Mouse (Mus musculus) small intestine, adult 10 weeks (tissue): ENCODE data around the gene Bmpr1b. TPM values are rescaled to one million over a fixed set of nuclear protein-coding genes. Genes with fewer than 3 reads are reported as not detected.

Experiments
- polyA plus RNA-seq: library from polyadenylated mRNA; stranded (reverse); fragments of 350-450 nt; fragmentation: Illumina TruSeq; extraction: RNeasy Lipid Tissue Mini Kit (QIAGEN cat#74804); gene quantifications from one replicate; pipeline ENCODE4 v1.2.3, GENCODE M21; 2014; ENCODE audit warnings: low replicate concordance

Gene Bmpr1b
- polyA plus RNA-seq, result 0.41 TPM

DNA sequence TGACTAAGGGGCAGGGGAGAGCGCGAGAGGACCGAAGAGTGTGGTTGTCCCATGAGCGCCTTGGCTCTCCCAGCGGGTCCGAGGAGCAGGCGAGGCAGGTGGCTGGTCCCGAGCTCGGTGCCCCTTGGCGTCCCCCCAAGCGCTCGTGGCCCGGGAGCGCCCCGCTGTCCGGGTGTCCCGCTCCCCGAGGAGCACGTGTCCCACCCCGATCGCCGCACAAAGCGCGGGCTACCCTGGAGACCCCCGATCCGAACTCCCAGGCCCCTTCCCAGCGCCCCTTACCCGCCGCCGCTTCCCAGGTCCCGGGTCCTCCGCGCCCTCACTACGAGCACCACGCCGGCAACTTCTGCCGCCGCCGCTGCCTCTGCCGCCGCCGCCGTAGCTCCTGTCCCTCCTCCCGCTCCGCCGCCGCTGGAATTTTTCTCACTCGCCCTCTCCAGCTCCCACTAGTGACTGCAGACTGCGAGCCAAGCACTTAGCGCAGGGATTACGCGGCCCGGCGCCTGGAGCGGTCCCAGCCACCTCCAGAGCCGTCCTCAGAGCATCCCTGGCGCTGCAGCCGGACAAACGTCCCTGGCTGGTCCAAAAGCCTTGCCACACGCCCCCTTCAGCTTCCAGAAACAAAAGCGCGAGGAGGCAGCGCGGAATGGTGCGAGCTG, at the start of gene Bmpr1b:
Gene Bmpr1b (minus strand): TSS at position 563 of the 659 bp plus-strand sequence.

Other genes with a start within 250 kb of the Bmpr1b start
- 86.4 TPM for gene Pdlim5, start 226.3 kb upstream of the Bmpr1b start, polyA plus RNA-seq